Mouse (Mus musculus) bone marrow, adult 2 months (tissue): ENCODE measurements around the gene Ksr2.

Source experiments
- CTCF ChIP-seq: fragments of 200-500 bp; IDR thresholded peaks from 2 replicates; pipeline ENCODE4 v1.5.1; 2011; ENCODE audit warnings: low read length, control low read depth; ENCODE audit not compliant: control insufficient read depth, insufficient read depth
- POLR2A ChIP-seq: fragments of 200-500 bp; IDR thresholded peaks from 2 replicates; pipeline ENCODE4 v1.6.1; 2011; ENCODE audit warnings: low read depth, mild to moderate bottlenecking, control low read depth, low read length, borderline replicate concordance; ENCODE audit not compliant: control insufficient read depth

GRCm38 (mm10) chr5:117457121-117457520 lies 43.3 kb downstream of the Ksr2 start:
- TF ChIP-seq CTCF: no peak
- TF ChIP-seq POLR2A: no peak
